Mouse (Mus musculus) intestine, embryonic 16.5 days (tissue): ENCODE results near the gene Fxyd6. TPM values are rescaled to one million over a fixed set of nuclear protein-coding genes. Genes with fewer than 3 reads are reported as not detected.

Experiments
- polyA plus RNA-seq: library from polyadenylated mRNA; unstranded; fragments of >200 nt; fragmentation: Nextera tagmentation; extraction: Ambion mirVana; gene quantifications from 2 replicates; pipeline ENCODE4 v1.2.1, GENCODE M21; 2015

Gene Fxyd6
- polyA plus RNA-seq, 1 experiment from 2014 or later = 66.7 TPM

Other genes starting within 250 kb of the Fxyd6 start
- 0.13 and 0.15 TPM in 2 replicates for gene Scn4b, start 231.8 kb upstream of the Fxyd6 start, polyA plus RNA-seq
- 0.15 and 0.36 TPM in 2 replicates for gene BC049352, start 188.2 kb upstream of the Fxyd6 start, polyA plus RNA-seq
- gene Tmprss4, start 166.1 kb upstream of the Fxyd6 start, polyA plus RNA-seq = 45.2 and 46.2 TPM in 2 replicates
- 1.1 and 1.2 TPM in 2 replicates for gene Il10ra, start 101.0 kb upstream of the Fxyd6 start, polyA plus RNA-seq
- gene Tmprss13, start 51.1 kb upstream of the Fxyd6 start, polyA plus RNA-seq = 0.21 and 0.51 TPM in 2 replicates
- 2.2 and 3.1 TPM in 2 replicates for gene Fxyd2, start 29.5 kb downstream of the Fxyd6 start, polyA plus RNA-seq
- gene Dscaml1, start 56.4 kb downstream of the Fxyd6 start, polyA plus RNA-seq = 0.29 and 0.33 TPM in 2 replicates